Mouse (Mus musculus) embryo, embryonic 9.5 days (tissue): ENCODE measurements around the gene Rbfox3.

Experiments used
- DNase-seq: peaks from one replicate; pipeline ENCODE4 v3.0.0-alpha.2; 2017; ENCODE audit errors: extremely low spot score

Rbfox3 gene

GRCm38 (mm10) chr11:118476396-118477373 is 434.7 kb downstream of the Rbfox3 start, which contains the start of gene Engase:
TSS of gene Engase (plus strand) at chr11:118476829.
- peak; percentile 93 for DNase-seq

- DNase-seq, result no peak
Observed at GRCm38 (mm10) chr11:118475496-118476083, 435.8 kb downstream of the Rbfox3 start.

- DNase-seq, result no peak
Observed at GRCm38 (mm10) chr11:118473842-118474500, 437.4 kb downstream of the Rbfox3 start.

GRCm38 (mm10) chr11:118473161-118473560 is 438.2 kb downstream of the Rbfox3 start:
- DNase-seq, result no peak

GRCm38 (mm10) chr11:118471676-118472075 is 439.7 kb downstream of the Rbfox3 start:
- DNase-seq, result no peak

- no peak for DNase-seq
Observed at GRCm38 (mm10) chr11:118470234-118470966, 441.0 kb downstream of the Rbfox3 start.

GRCm38 (mm10) chr11:118469509-118470160 is 441.8 kb downstream of the Rbfox3 start:
- no peak for DNase-seq

GRCm38 (mm10) chr11:118467441-118468035 is 443.9 kb downstream of the Rbfox3 start:
- DNase-seq, result no peak

- no peak for DNase-seq
Observed at GRCm38 (mm10) chr11:118460280-118460679, 451.1 kb downstream of the Rbfox3 start.

GRCm38 (mm10) chr11:118459536-118459935 is 451.9 kb downstream of the Rbfox3 start:
- no peak for DNase-seq

- no peak for DNase-seq
Observed at GRCm38 (mm10) chr11:118459051-118459450, 452.3 kb downstream of the Rbfox3 start.

- no peak for DNase-seq
Observed at GRCm38 (mm10) chr11:118456937-118457336, 454.5 kb downstream of the Rbfox3 start.

- DNase-seq, result no peak
Observed at GRCm38 (mm10) chr11:118455788-118456187, 455.6 kb downstream of the Rbfox3 start.

GRCm38 (mm10) chr11:118453886-118454671 is 457.3 kb downstream of the Rbfox3 start:
- no peak for DNase-seq

GRCm38 (mm10) chr11:118452955-118453354 is 458.4 kb downstream of the Rbfox3 start:
- DNase-seq, result no peak

- no peak for DNase-seq
Observed at GRCm38 (mm10) chr11:118451211-118451610, 460.2 kb downstream of the Rbfox3 start.

GRCm38 (mm10) chr11:118448385-118448784 is 463.0 kb downstream of the Rbfox3 start:
- no peak for DNase-seq

GRCm38 (mm10) chr11:118447346-118447745 is 464.1 kb downstream of the Rbfox3 start:
- no peak for DNase-seq

- peak; percentile 76 for DNase-seq
Observed at GRCm38 (mm10) chr11:118445843-118446242, 465.6 kb downstream of the Rbfox3 start.
